Comparison of ENCODE assay signal across 18 mouse cellular contexts in the genomic region with DNA sequence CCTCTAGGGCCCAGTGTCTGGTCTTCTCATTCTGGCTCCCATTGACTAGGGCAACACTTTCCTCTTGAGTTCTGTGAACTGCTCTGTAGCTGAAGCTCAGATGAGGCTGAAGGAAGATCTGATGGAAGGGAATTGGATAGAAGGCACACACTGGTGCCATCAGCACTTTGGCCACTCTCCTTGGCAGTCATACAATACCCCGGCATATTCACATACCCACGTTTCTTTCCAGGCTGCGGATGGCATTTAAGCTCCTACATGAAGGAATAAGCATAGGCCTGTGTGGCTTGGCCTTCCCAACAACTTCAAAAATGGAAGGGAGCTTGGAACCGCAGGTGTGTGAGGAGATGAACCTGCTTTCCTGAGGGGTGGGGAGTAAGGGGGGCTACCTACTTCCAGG.
"Had no signal": no experiment of that assay in that cellular context is flagged by ENCODE, and none has a peak within 500 bp of the region (broad histone marks: within the 10 kb centered on the region; RNA-seq: fewer than 3 reads in every experiment).

No protein-coding gene starts in this region.

- H3K9ac ChIP-seq: liver, embryonic 13.5 days; midbrain, embryonic 12.5 days; stomach, embryonic 15.5 days had no signal

- DNase-seq: kidney, adult 18-20 months; kidney, postnatal 25 days; layer of hippocampus, adult 9-11 months; liver, embryonic 13.5 days; lung, adult 2 months; lung, postnatal 14 days; lung, postnatal 4 days; right cerebral cortex, adult 18-20 months; right cerebral cortex, postnatal 14 days; right cerebral cortex, postnatal 4 days; spleen, adult 18-20 months; thymus, postnatal 25 days had no signal

- H3K27ac ChIP-seq: kidney, postnatal 0 days; layer of hippocampus, adult 2 months; liver, embryonic 13.5 days; midbrain, embryonic 12.5 days; stomach, embryonic 15.5 days had no signal

- ATAC-seq: midbrain, embryonic 16.5 days had no signal

- H3K4me2 ChIP-seq: liver, embryonic 13.5 days; midbrain, embryonic 12.5 days; stomach, embryonic 15.5 days had no signal

- H3K4me1 ChIP-seq: liver, embryonic 13.5 days; midbrain, embryonic 12.5 days had no signal

- H3K9me3 ChIP-seq: liver, embryonic 13.5 days; midbrain, embryonic 12.5 days; stomach, embryonic 15.5 days had no signal

- H3K27me3 ChIP-seq: liver, embryonic 13.5 days; midbrain, embryonic 12.5 days; stomach, embryonic 15.5 days had no signal

- H3K4me3 ChIP-seq: layer of hippocampus, adult 2 months; liver, embryonic 13.5 days; midbrain, embryonic 12.5 days; myocyte; stomach, embryonic 15.5 days had no signal

- H3K36me3 ChIP-seq: liver, embryonic 13.5 days; midbrain, embryonic 12.5 days; stomach, embryonic 15.5 days had no signal
